Mouse (Mus musculus) spleen, adult 2 months (tissue): ENCODE measurements around the gene Lad1.

Source experiments
- CTCF ChIP-seq: fragments of 200-500 bp; IDR thresholded peaks from 2 replicates; pipeline ENCODE4 v1.5.1; 2011; ENCODE audit warnings: mild to moderate bottlenecking, inconsistent platforms; ENCODE audit not compliant: insufficient read depth, insufficient read length, insufficient replicate concordance; ENCODE audit errors: extremely low read depth
- POLR2A ChIP-seq: fragments of 200-500 bp; IDR thresholded peaks from 2 replicates; pipeline ENCODE4 v1.6.1; 2011; ENCODE audit warnings: low read depth, low read length, inconsistent platforms

DNA sequence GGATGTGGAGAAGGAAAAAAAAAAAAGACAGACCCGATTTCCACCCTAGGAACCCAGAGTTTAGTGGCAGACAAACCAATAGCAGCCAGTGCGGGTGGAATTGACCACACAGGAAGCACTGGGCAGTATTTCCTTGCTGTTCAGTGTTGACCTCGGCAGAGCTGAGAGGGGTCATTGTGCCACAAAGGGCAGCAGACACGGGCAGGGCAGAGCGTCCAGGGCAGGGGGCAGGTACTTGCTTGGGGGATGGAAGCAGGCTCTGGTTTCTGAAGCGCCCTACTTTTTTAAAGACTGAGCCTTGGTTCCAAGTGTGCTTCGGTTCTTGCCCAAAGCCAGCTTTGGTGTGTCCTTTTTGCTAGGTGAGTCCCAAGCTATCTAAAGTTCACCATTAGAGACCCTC, 48.2 kb upstream of the Lad1 start:
- TF ChIP-seq CTCF (no peak), POLR2A (no peak)
